Mouse (Mus musculus) myocyte (in vitro differentiated cells): ENCODE measurements at regions not wholly inside any gene's neighbourhood (a gene's known extent, or its start where the extent isn't known, plus 50 kb on each side); places are given as distances from the start of the nearest gene placed in this dataset.

ENCODE experiments used
- CEBPB ChIP-seq: IDR thresholded peaks from 2 replicates; pipeline ENCODE4 v1.6.1; 2011; ENCODE audit warnings: mild to moderate bottlenecking, moderate library complexity; ENCODE audit not compliant: poor library complexity, insufficient read depth, severe bottlenecking
- E2F4 ChIP-seq: IDR thresholded peaks from one replicate; pipeline ENCODE4 v1.6.1; 2011; ENCODE audit warnings: mild to moderate bottlenecking, control low read depth, moderate library complexity; ENCODE audit not compliant: insufficient read depth
- MAX ChIP-seq: IDR thresholded peaks from one replicate; pipeline ENCODE4 v1.6.1; 2011; ENCODE audit warnings: low read depth, mild to moderate bottlenecking, control low read depth
- MYOD1 ChIP-seq, 3 experiments: IDR thresholded peaks; one replicate each; pipeline ENCODE4 v1.6.1; 2011; ENCODE audit warnings: control low read depth in 2 of 3, low read depth in 2 of 3, mild to moderate bottlenecking in 2 of 3, moderate library complexity in 1 of 3; ENCODE audit not compliant: insufficient read length in 2 of 3, control insufficient read depth in 1 of 3
- MYOG ChIP-seq, 3 experiments: IDR thresholded peaks; one replicate each; pipeline ENCODE4 v1.6.1; 2011; ENCODE audit warnings: control low read depth in 2 of 3, low read depth in 2 of 3, mild to moderate bottlenecking in 2 of 3; ENCODE audit not compliant: insufficient read length in 2 of 3, control insufficient read depth in 1 of 3, insufficient read depth in 1 of 3
- POLR2A ChIP-seq: IDR thresholded peaks from one replicate; pipeline ENCODE4 v1.6.1; 2011; ENCODE audit warnings: low read depth, mild to moderate bottlenecking, control low read depth, moderate library complexity; ENCODE audit not compliant: insufficient read length
- POLR2AphosphoS2 ChIP-seq: IDR thresholded peaks from one replicate; pipeline ENCODE4 v1.6.1; 2011; ENCODE audit warnings: low read depth, control low read depth; ENCODE audit not compliant: insufficient read length
- REST ChIP-seq: IDR thresholded peaks from one replicate; pipeline ENCODE4 v1.6.1; 2011; ENCODE audit warnings: mild to moderate bottlenecking, control low read depth, moderate library complexity; ENCODE audit not compliant: insufficient read depth, insufficient read length
- TCF12 ChIP-seq: IDR thresholded peaks from one replicate; pipeline ENCODE4 v1.6.1; 2011; ENCODE audit warnings: mild to moderate bottlenecking, control low read depth; ENCODE audit not compliant: poor library complexity, insufficient read depth, severe bottlenecking
- TCF3 ChIP-seq: IDR thresholded peaks from one replicate; pipeline ENCODE4 v1.6.1; 2011; ENCODE audit warnings: low read depth, control low read depth; ENCODE audit not compliant: insufficient read length
- USF1 ChIP-seq: IDR thresholded peaks from one replicate; pipeline ENCODE4 v1.6.1; 2011; ENCODE audit warnings: low read depth, mild to moderate bottlenecking, control low read depth, moderate library complexity

DNA sequence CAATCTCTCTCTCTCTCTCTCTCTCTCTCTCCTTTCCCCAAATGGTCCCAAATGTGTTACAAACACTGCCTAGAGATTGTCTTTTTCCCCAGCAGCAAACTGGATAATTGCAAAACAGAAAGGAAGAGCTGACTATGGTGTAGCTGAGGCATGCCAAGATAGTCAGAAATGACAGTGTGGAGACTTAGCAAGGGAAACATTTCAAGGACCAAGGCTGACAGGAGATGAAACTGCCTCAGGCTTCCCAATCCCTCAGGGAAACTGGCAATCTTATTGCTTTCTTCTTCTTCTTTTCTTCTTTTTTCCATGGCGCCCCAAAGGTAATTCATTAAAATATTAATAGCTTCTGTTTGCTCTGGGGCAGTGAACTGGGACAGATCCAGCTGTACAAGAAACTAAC, 1425.4 kb upstream of the Gm7489 start:
- TF ChIP-seq MAX: no peak
- no peak for TF ChIP-seq USF1
- no peak for TF ChIP-seq POLR2A
- TF ChIP-seq TCF12: no peak
- no peak for TF ChIP-seq POLR2AphosphoS2
- TF ChIP-seq CEBPB: no peak
- TF ChIP-seq E2F4: no peak
- no peak for TF ChIP-seq TCF3
- TF ChIP-seq MYOD1 (IDR thresholded peaks at IDR 0.05; ENCODE audit: control insufficient read depth in 1 of 3, insufficient read length in 2 of 3, low read depth in 2 of 3): no peak
- no peak for TF ChIP-seq REST
- TF ChIP-seq MYOG (IDR thresholded peaks at IDR 0.05; ENCODE audit: control insufficient read depth in 1 of 3, insufficient read depth in 1 of 3, insufficient read length in 2 of 3, low read depth in 2 of 3): no peak
